9 mouse cellular contexts compared by ENCODE assay signal in the genomic region with DNA sequence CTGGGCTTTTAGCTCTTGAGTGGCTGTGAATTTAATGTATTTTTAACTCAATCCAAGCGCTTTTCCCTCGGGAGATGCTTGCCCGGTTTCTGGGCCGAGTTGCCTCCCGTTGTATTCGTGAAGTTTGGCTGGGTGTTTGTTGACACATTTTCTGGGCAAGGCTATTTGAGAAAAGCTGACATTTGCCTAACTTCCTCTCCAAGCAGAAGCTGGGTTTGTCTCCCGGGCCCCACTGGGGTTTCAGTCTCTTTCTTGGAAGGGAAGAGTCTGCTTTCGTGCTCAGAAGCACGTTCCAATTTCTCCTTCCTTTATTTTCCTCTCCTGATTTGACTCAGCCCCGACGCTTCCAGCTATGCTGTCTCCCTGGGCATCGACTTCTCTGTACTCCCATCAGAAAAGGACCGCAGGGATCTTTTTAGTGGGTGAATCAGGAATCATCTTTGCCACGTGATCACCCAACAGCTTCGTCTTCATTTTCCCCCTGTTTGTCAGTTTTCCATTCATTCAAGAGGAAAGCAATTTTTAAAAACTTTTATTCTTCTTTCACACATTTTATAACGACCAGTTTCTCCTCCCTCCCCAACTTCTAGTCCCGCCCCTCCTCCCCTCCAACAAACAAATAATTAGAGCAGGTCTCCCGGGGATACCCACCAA.
A peak's percentile ranks its signal among the peaks of the same experiment; 100 is the strongest.
DNase-seq lines count a peak whose midpoint lies in the region; ATAC-seq and TF ChIP-seq lines count a peak whose summit lies in the region.
"Had no signal": no experiment of that assay in that cellular context is flagged by ENCODE, and none has a peak within 500 bp of the region (broad histone marks: within the 10 kb centered on the region; RNA-seq: fewer than 3 reads in every experiment).

No protein-coding gene starts in this region.

- ATAC-seq in kidney, embryonic 14.5 days (ENCODE audit: low FRiP score, low TSS enrichment), result no peak
- no peak for ATAC-seq in hindbrain, embryonic 12.5 days (ENCODE audit: low FRiP score)
- no peak for ATAC-seq in liver, embryonic 14.5 days (ENCODE audit: insufficient read depth)
- ATAC-seq: Patski had no signal

- H3K27me3 ChIP-seq in kidney, embryonic 14.5 days (ENCODE audit: control insufficient read depth, insufficient read depth, low read length), result no peaks in the 10 kb centered on the region
- no peaks in the 10 kb centered on the region for H3K27me3 ChIP-seq in hindbrain, embryonic 12.5 days
- no peaks in the 10 kb centered on the region for H3K27me3 ChIP-seq in liver, embryonic 14.5 days (ENCODE audit: control insufficient read depth, insufficient read depth, low read length)

- no peak for TF ChIP-seq EP300 in liver, embryonic 14.5 days (IDR thresholded peaks at IDR 0.05; ENCODE audit: low read depth)

- H3K9me3 ChIP-seq in kidney, embryonic 14.5 days (ENCODE audit: control insufficient read depth, low read length), result no peaks in the 10 kb centered on the region
- no peaks in the 10 kb centered on the region for H3K9me3 ChIP-seq in hindbrain, embryonic 12.5 days (replicated peaks)
- no peaks in the 10 kb centered on the region for H3K9me3 ChIP-seq in liver, embryonic 14.5 days (ENCODE audit: control insufficient read depth, low read length)

- H3K36me3 ChIP-seq in kidney, embryonic 14.5 days (ENCODE audit: control insufficient read depth, insufficient read depth, low read length), result no peaks in the 10 kb centered on the region
- no peaks in the 10 kb centered on the region for H3K36me3 ChIP-seq in hindbrain, embryonic 12.5 days
- no peaks in the 10 kb centered on the region for H3K36me3 ChIP-seq in liver, embryonic 14.5 days (replicated peaks; ENCODE audit: control insufficient read depth, insufficient read depth, low read depth)

- DNase-seq in kidney, postnatal 36 days, result no peak
- DNase-seq in adrenal gland, postnatal 10 days, result peak; percentile 59
- peak; percentile 63 for DNase-seq in gastrocnemius, adult 18-20 months (ENCODE audit: low spot score)
- DNase-seq in liver, embryonic 14.5 days (ENCODE audit: low read depth in 3 of 3, low spot score in 3 of 3), result no peak
- DNase-seq in right cerebral cortex, postnatal 14 days, result peak; percentile 30
- DNase-seq in urinary bladder, adult 2 months (ENCODE audit: low spot score), result no peak

- no peak overlapping the region for H3K27ac ChIP-seq in kidney, embryonic 14.5 days (ENCODE audit: low read depth, low read length)
- H3K27ac ChIP-seq in hindbrain, embryonic 12.5 days, result no peak overlapping the region
- no peak overlapping the region for H3K27ac ChIP-seq in liver, embryonic 14.5 days

- TF ChIP-seq CTCF in liver, embryonic 14.5 days (IDR thresholded peaks at IDR 0.05; ENCODE audit: low read depth), result no peak

- no peaks in the 10 kb centered on the region for H3K4me1 ChIP-seq in kidney, embryonic 14.5 days (ENCODE audit: control insufficient read depth, insufficient read depth, low read length)
- H3K4me1 ChIP-seq in hindbrain, embryonic 12.5 days, result peaks cover 6% of the 10 kb centered on the region; the same call in 1 of the 2 replicates
- H3K4me1 ChIP-seq in liver, embryonic 14.5 days (replicated peaks; ENCODE audit: control insufficient read depth in 2 of 2, insufficient read depth in 2 of 2, low read length in 1 of 2), result peaks cover 0 to 4% of the 10 kb centered on the region in 2 experiments; a peak in 1 of 4 replicates

- whole genome bisulfite sequencing in kidney, embryonic 14.5 days, result 21% methylated on average over 18 of the region's 18 CpGs
- 25% methylated on average over 18 of the region's 18 CpGs for WGBS in hindbrain, embryonic 12.5 days
- 8% methylated on average over 18 of the region's 18 CpGs for WGBS in liver, embryonic 14.5 days (ENCODE audit: insufficient replicate concordance)

- H3K4me3 ChIP-seq in kidney, embryonic 14.5 days (ENCODE audit: low read length), result no peak overlapping the region
- no peak overlapping the region for H3K4me3 ChIP-seq in hindbrain, embryonic 12.5 days
- no peak overlapping the region for H3K4me3 ChIP-seq in liver, embryonic 14.5 days (ENCODE audit: insufficient read depth in 1 of 2, low read depth in 2 of 2, low read length in 2 of 2)

- H3K9ac ChIP-seq in kidney, embryonic 14.5 days (ENCODE audit: low read depth, low read length), result no peak overlapping the region
- no peak overlapping the region for H3K9ac ChIP-seq in hindbrain, embryonic 12.5 days
- H3K9ac ChIP-seq in liver, embryonic 14.5 days (replicated peaks), result no peak overlapping the region

- peak overlapping the region; percentile 23; the same call in 1 of the 2 replicates for H3K4me2 ChIP-seq in kidney, embryonic 14.5 days (replicated peaks; ENCODE audit: low read depth, low read length)
- peak overlapping the region; percentile 30 for H3K4me2 ChIP-seq in hindbrain, embryonic 12.5 days (replicated peaks)
- H3K4me2 ChIP-seq in liver, embryonic 14.5 days (ENCODE audit: low read depth), result peak overlapping the region; percentile 34

Comparison
In these comparisons a context has a peak if more than half of its experiments do, and no peak if none do; other contexts are left out.
1. DNase-seq: peak in adrenal gland, postnatal 10 days (single experiment), gastrocnemius, adult 18-20 months (single experiment) and right cerebral cortex, postnatal 14 days (single experiment); none in kidney, postnatal 36 days (0 of 2), liver, embryonic 14.5 days (0 of 3) and urinary bladder, adult 2 months (single experiment).
2. Peak in every context shown above with its lines, with median percentiles within 50 percentile points of each other: H3K4me2 ChIP-seq.